Mouse (Mus musculus) central nervous system, embryonic 18 days (tissue): ENCODE data around the gene Ucma. TPM values are rescaled to one million over a fixed set of nuclear protein-coding genes. Genes with fewer than 3 reads are reported as not detected.

Source experiments
- polyA plus RNA-seq: library from polyadenylated mRNA; depleted of rRNA; stranded (reverse); fragments of >200 nt; gene quantifications from 2 replicates; pipeline ENCODE4 v1.2.3, GENCODE M21; 2012; rRNA removed

The Ucma gene
- 0.38 and 2.0 TPM in 2 replicates for polyA plus RNA-seq

DNA sequence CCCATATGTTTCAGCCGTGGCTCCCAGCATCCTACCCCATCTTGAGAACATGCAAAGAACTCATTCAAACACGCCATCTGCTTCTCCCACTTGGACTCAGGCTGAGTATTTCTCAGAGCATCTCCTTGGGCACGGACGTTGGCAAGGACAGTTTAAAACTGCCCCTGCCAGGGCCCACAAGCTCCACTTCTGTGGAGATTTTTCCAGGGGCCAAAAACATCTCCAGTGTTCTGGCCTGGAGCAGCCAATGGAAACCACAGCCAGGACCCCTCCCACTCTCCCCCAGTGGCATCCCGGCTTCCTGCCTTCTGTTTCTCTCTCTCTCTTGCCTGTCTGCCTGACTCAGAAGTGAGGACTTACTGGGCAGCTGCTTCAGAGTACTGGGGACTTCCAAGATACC, at the start of gene Ucma:
Gene Ucma (plus strand): TSS at position 316 of the 400 bp plus-strand sequence.

DNA sequence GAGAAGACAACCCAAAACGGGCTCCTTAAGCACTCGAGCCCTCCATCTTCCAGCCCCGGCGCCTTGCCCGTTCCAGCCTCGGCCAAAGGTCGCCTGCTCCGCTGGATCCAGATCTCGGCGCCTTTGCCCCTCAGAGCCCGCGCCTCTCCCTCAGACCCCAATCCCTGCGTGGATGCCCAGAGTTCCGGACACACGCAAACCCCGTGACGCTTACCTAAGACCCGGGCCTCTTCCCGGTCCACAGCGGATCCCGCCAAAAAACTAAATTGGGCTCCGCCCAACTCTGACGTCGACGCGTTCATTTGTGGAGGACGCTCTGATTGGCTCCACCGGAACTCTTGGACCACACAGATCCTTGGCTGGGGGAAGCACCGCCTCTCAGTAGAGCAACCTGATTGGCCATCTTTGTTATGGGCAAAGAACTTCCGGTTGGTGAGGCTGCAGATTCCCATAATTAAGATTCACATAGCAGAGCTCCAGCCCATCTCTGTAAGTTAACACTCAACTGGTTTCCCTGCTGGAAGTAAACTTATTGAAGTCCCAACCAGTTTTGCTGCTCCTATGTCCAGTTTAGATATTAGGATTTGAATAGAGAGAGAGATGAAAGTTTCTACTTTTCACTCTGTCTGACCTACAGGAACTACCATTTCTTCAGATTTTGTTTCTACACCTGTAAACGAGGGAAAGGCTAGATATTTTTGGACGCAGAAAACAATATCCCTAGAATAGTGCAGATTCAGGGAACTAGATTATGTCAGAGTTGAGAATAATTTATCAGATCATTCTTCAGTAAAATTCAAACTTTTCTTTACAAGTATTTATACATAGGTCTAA, 36.8 kb downstream of the Ucma start, which contains the start of gene Mcm10:
Gene Mcm10 (minus strand): TSS at position 301 of the 834 bp plus-strand sequence.

Other genes with a start within 250 kb of the Ucma start
- 53.7 and 54.5 TPM in 2 replicates for gene Sephs1, start 94.6 kb upstream of the Ucma start, polyA plus RNA-seq
- 47.5 and 52.4 TPM in 2 replicates for gene Phyh, start 57.1 kb upstream of the Ucma start, polyA plus RNA-seq
- 4.2 and 5.3 TPM in 2 replicates for gene Mcm10, start 36.7 kb downstream of the Ucma start, polyA plus RNA-seq
- gene Optn, start 87.9 kb downstream of the Ucma start, polyA plus RNA-seq = 5.9 and 7.4 TPM in 2 replicates
- 4.3 and 5.2 TPM in 2 replicates for gene Ccdc3, start 161.7 kb downstream of the Ucma start, polyA plus RNA-seq